Mouse (Mus musculus): ENCODE results near the gene Gtf3c1.
A peak's percentile ranks its signal among the peaks of the same experiment; 100 is the strongest.
"Not testable (repeated sequence)": the region's sequence is repeated elsewhere in the genome, so short reads cannot be mapped to it uniquely, and the experiment has no call there.

The Gtf3c1 gene

DNA sequence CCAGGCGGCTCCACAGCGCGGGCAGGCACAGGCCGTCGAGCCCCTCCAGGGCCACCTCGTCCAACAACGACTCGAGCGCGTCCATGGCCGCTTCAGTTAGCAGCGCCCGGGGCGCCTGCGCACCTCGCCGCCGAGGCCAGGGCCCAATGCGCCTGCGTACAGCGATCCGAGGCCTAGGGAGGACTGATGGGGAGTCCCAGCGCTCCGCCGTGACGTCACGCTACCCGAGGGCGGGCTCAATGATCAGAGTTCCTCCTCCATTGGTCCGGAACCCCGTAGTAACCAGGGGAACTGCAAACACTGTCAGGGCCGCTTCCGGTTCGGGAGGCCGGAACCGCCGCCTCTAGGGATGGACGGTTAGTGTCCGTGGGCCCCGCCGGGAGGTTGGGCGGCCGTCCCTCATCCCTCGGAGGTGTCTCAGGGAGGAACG is at the start of gene Gtf3c1, which contains the start of gene D430042O09Rik:
Gene Gtf3c1, minus strand, starts transcription at position 188 of the 430 bp plus-strand sequence.
Gene D430042O09Rik, plus strand, starts transcription at position 296 of the 430 bp plus-strand sequence.
- peak; percentile 100 for DNase-seq (ENCODE audit: low spot score in 2 of 2)

DNA sequence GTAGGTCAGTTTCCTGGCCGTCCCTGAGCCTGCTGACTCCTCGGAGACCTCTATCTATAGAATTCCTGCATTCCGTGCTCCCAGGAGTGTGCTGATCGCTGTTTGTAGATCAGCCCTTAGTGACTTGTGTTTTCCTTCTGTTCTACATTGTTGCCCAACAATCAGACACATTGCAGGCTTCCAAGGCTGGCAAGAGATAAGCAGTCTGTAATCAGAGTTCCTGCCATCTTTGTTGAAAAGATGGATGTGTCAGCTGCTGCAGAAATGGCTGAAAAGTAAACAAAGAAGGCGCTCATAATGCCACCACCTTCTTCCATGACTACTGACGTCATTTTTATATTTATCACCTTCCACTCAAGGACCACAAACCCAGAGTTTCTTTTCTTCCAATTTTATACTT is 49.2 kb upstream of the Gtf3c1 start:
- DNase-seq (ENCODE audit: low spot score in 2 of 2) = no peak

DNA sequence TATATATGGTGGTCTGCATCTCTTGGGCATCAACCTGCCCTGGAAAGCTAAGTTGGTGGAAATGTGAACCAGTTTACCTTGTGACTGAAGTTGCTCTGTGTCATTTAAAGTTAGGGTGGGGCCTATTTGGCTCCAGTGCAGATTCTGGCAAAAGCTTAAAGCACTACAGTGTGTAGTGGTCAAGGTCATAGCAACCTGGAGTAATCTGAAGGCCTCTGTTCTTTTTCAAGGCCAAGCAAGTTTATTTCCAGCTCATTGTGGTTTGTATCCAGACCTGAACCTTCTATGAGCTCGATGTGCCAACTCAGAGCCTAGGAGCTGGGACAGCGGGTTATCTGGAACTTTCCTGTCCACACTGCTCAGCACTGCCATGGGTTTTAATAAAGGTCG is 45.7 kb upstream of the Gtf3c1 start:
- no peak for DNase-seq (ENCODE audit: low spot score in 2 of 2)

DNA sequence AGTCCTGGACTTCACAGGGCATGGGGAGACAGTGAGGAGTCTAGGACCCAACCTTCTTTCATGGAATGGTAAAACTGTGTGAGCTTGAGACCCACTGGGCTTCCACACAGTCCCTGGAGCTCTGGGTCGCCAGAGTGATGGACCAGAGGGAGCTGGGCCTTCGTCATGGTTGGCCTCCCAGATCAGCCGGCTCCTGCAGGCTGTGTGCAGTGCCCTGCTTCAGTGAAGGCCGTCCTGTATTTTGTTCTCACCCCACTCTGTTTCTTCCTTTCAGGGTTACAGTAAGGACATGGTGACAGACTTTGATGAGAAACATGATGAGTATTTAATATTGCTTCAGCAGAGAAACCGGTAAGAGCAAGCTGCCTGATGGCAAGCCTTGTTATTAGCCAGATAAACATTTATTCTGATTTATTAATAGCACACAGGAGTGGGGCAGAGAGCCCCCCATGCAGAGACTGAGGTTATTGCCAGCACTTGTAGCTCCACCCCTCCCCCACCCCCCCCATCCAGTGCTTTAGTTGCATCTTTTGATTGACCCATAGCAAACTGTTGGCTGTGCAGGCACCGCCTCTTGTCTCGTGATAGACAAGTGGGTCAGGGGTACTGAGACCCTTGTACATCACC is 45.2 kb upstream of the Gtf3c1 start:
- no peak for DNase-seq (ENCODE audit: low spot score in 2 of 2)

DNA sequence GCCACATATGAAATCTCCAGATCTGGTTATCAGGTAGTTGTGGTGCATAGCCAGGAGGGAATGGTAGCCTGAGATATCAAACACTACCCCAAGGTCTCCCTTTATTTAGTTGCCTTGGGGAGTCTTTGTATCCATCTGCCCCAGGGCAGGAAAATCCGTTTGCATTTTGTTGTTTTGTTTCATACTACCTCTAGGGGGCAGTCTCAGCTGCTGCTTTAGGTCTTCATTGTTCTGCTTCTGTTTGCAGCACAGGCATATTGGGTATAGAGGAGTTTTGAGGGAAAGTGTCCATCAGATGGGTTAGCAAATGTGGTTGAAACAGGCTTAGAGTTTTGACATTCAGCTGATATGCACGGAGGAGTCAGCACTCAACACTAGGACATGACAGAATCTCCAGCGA is 40.6 kb upstream of the Gtf3c1 start:
- DNase-seq (ENCODE audit: low spot score in 2 of 2) = no peak

DNA sequence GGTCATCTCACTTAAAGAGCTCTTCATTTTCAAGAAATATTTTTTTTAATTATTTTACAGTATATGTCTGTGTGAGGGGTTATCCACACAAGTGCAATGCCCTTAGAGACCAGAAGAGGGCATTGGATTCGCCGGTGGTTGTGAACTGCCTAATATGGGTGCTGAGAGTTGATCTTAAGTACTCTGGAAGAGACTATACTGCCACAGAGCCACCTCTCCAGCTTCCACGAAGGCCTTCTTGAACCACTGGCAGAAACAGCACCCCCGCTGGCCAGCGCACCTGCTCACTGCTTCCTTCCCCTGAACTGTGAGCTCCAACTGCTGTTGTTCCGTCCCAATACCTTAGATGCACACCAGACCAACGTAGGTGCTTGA is 39.7 kb upstream of the Gtf3c1 start:
- no peak for DNase-seq (ENCODE audit: low spot score in 2 of 2)

DNA sequence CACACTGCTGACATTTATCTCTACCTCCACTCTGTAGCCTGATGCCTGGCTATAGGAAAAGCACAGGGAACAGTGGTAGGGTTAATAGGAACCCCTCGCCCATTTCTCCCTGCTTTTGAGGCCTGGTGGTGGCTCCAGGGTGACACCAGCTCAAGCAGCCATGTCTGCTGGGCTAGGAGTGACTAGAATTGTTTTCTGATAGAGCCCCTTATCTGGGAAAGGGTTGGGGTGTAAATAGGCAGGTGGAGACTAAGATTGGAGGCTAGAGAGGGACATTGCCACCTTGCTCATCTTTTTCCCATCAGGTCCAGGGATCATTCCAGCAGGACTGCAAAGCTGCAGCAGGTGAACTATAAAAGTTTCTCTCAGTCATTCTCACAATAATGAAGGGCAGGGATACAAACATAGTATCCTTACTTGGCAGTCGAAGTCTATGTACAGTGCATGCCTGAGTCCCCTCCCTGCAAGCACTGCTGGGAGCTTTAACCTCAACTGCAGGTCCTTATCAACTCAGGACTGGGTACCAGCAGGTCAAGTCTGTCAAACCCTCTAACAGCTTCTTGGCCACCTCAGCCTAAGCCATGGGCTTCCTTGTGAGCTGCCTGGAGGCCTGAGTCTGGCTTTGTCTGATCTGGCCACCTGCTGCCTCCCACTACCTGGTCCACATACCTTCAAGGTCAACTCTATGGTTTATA is 39.2 kb upstream of the Gtf3c1 start:
- DNase-seq (ENCODE audit: low spot score in 2 of 2) = no peak

DNA sequence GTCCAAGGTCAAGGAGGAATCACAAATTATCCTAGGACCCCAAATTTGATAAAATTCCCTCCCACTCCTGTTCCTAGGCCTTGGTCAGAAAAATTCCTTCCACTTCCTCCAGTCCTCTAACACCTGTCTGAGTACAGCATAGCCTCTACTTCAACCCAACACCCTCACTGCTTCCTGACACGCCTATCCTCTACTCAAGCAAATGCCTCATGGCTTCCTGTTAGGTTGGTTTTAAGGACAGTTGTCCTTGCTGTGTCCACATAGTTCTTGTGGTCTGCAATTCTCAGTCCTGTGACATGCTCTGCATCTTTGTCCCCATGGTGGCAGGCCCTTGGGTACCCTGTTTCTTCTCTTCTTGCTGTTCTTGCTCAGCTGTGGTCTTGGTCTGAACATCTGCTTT is 37.2 kb upstream of the Gtf3c1 start:
- DNase-seq (ENCODE audit: low spot score in 2 of 2) = no peak

DNA sequence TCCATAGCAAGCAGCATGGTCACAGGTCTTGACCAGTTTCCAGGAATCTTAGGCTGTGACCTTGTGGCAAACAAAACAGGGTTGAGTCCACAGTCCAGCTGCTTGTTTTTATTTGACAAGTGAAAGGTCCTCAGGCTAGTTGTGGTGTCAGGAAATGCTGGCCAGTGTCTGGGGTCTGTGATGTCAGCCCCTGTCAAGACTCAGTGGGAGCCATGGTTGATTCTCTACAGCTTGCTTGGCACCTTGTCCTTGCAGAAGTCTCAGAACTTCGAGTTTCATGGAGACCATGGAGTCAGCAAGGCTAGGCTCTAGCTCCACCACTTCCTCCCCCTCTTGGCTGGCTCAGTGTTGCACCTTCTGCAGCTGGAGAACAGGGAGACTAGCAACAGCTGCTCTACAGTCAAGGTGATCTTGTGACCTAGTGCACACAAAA is 33.7 kb upstream of the Gtf3c1 start:
- no peak for DNase-seq (ENCODE audit: low spot score in 2 of 2)

DNA sequence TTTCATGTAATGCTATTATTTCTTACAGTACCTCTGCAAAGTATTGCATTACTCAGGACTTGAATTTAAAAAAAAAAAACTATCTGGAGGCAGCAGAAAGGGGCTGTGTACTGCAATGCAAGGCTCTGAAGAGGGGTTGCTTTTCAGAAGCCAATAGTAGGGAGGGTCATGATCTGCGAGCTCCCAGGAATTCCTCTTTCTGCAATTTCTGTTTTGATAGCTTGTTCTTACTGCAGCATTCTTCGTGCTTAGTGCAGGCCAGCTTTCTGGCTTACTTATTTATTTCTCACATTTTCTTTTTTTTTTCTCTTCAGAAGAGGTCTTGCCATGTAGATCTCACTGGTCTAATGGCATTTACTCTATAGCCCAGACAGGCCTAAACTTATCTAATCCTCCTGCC is 32.9 kb upstream of the Gtf3c1 start:
- no peak for DNase-seq (ENCODE audit: low spot score in 2 of 2)

DNA sequence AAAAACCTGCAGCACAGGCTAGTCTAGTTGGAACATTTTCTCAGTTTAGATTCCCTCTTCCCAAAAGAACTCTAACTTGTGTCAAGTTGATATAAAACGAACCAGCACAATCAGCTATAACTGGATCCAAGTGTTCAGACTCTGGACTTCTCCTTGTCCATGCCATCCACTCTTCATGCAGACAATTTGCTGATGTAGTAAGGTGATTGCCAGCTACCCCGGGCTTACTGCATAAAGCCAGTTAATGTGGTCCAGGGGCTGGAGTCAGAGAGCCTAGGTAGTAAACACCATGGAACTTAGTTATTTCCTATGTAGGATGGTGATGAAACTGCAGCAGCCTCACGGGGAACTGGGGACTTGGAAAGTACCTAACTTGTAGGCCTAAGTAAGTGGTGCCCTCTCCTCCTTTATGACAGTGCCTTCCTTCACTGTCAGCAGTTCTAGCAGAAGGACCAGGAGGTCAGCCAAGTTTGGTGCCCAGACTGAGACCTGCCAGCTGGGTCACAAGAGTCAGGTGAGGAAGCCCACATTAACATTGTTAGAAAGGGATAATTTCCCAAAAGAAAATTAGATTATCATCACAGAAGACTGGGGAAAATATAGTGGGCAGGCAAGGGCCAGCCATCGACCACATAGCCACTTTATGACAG is 28.9 kb upstream of the Gtf3c1 start:
- no peak for DNase-seq (ENCODE audit: low spot score in 2 of 2)

DNA sequence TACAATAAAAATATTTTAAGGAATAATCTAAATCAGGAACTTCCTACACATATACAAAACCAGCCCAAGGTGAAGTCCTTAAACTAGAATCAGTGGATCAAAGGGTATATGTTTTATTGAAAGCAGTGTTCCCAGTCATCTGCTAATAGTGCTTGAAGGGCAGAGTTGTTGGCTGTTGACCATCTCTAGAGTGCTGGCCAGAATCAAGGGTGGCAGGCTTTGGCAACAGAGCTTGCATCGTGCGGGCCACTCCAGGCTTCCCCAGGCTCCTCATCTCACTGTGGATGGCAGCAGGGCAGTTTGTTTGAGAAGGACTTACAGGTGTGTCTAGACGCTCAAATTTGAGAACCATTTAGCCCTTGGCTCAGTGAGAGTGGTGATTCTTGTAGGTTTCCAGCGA is 26.2 kb upstream of the Gtf3c1 start:
- no peak for DNase-seq (ENCODE audit: low spot score in 2 of 2)

DNA sequence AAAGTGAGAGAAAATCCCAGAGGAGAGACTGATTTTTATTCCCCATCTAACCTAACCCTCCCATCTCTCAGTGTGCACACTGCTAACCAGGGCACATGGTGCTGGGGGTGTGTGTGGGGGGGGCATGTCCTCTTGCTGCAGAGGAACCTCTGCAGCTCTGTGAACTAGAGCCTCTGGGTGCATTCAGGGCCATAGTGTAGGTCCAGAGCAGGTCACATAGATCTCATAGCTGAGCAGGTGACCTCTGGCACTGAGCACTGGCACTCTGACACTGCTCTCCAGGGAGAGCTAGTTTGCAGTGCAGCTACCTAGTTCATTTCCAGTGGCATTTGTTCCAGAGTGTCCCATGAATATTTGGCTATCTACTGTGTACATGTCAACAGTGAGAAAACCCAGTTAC is 24.1 kb upstream of the Gtf3c1 start:
- DNase-seq (ENCODE audit: low spot score in 2 of 2) = no peak

DNA sequence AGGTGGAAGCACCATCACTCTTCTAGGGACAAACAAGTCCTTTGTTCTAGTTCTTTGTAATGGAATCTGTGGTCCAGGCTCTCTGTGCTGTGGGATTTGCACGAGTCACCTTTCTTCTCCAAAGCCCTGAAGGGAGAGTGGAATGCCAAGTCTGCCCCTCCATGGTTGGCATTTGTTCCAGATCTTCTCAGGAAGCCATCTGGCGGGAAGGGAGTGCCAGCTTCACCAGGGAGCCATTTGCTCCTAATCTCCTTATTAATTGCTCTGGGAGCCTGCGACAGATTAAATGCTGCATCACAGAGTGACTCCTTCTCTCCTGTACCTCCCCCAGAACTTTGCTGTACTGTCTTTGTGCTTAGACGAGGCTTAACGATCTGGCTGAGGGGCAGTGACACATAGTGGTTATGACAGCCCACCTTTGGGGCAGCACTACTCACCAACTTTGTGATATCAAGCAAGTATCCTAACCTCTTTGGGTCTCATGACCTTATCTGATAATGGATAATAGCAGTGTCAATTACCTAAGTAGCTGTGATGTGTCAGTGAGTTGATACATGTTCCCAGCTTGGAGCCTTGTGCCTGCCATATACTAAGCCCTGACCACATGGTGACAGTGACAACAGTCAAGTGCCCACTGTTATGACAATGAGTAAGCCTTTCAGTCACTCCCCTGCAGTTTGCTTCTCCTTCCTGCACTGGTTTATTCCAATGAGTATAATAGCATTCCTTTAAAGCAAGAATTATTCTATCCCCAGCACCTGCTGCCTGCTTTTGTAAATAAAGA is 15.8 kb upstream of the Gtf3c1 start:
- peak; percentile 41 to 47 for DNase-seq (ENCODE audit: low spot score in 2 of 2)

DNA sequence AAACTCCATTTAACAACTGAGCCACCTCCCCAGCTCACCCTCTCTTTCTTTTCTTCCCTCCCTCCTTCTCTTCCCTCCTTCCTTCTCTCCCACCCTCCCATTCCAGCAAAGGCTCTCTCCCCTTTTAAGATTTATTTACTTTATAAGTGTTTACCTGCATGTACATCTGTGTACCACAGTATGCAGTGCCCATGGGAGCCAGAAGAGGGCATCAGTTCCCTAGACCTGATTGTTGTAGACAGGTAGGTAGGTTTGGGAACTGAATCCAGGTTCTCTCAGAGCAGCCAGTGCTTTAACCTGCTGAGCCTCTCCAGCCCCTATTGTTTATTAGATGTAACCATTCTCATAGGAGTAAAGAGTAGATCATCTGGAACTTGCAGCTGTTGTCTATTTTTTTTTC is 14.5 kb upstream of the Gtf3c1 start:
- DNase-seq (ENCODE audit: low spot score in 2 of 2) = no peak

DNA sequence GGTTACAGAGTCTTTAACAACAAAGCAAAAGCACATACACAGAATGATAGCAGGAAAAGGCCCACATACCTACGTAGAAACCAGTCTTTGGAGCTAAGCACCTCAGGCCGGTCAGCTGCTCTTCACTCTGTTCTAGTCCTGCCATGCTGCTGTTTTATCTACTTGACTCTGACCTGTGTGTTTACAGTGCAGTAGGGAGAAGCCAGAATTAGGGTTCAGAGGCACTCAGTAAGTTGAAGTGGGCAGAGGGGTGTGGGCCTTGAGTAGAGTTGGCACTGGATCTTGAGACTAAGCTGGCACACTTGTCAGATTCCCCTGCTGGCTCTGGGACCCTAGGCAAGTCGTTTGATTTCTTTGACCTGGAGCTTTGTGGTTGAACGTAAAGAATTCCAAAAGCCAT is 13.5 kb upstream of the Gtf3c1 start:
- DNase-seq (ENCODE audit: low spot score in 2 of 2) = no peak

DNA sequence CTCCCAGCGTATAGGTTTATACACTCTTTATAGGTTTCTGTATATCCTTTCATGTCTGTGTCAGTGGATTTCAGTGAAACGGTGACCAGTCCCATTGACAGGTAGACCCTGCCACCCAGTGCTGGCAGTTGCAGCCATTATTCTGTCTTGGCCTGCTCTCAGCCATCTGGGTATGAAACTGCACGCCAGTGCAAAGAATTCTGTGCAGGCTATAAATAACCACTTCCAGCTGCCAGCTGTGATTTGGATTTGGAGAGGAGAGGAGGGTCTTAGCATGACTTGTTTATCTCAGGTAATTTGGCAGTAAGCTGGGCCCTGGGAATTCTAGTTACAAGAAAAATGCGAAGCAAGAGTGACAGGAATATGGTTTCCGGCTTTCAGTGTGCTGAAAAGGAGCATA is 12.8 kb upstream of the Gtf3c1 start:
- DNase-seq (ENCODE audit: low spot score in 2 of 2) = peak; percentile 43 to 47

DNA sequence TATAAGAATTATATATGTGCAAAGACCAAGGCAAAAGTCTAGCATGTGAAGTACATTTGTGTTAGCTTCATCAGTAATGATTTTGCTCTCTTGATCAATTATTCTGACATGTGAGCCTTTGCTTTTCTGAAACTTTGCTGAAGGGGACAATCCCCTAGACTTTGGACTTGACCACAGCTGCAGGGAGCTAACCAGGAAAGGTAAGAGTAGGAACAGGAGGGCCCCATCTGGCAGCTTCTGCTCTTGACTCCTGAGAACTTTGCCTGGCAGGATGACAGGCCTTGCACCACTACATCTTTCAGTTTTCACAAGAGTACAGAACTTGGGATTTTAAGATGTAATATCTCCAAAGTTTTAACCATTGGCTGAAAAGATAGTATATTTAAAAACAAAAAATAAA is 10.0 kb upstream of the Gtf3c1 start:
- no peak for DNase-seq (ENCODE audit: low spot score in 2 of 2)

DNA sequence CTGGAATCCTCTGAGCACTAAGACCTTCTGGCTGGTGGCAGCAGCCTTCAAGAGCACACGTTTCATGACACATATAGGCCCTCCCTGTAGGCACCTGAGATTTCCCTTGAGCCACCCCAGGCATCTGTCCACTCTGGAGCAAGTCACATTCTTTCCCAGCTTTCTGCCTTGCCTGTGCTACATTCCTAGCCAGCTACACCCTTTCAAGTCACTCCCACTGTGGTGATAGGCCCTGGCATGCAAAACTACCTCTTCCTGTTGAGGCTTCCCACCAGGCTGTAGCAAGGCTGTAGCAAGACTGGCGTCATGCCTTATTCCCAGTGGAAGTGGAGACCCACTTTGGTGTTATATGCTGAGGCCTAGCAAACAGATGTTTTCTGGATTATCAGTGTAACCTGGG is 9.1 kb upstream of the Gtf3c1 start:
- no peak for DNase-seq (ENCODE audit: low spot score in 2 of 2)

DNA sequence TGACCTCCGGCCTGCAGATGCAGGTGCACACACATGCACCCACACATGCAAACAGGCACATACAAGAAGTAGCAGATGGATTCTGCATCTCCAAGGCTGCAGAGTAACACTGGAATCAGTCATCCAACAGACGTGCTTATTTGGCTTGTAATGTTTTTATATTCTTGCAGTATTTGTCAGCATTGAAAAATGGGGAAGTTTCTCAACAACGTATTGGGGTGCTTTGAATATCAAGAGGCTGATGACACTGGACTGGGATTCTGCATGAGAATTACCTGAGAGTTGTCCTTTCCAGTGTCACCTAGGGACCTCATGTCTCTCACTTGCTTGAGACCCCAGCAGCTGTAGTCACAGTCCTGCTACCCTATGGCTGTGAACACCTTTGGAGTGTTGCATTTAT is 7.2 kb upstream of the Gtf3c1 start:
- no peak for DNase-seq (ENCODE audit: low spot score in 2 of 2)

DNA sequence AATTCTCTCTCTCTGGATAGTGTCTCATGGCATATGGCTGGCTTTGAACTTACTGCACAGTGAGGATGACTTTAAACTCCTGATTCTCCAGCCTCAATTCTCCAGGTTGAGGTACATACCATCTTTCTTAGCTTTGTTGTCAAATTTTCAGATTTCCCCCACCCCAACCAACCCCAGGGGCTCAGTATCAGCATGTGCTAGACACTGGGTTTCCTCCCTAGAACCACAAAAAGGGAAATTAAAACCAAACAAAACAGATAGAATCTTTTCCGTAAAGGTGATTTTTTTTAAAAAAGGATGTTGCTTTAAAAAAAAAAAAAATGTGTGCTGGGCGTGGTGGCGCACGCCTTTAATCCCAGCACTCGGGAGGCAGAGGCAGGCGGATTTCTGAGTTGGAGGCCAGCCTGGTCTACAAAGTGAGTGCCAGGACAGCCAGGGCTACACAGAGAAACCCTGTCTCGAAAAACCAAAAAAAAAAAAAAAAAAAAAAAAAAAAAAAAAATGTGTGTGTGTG is 6.0 kb upstream of the Gtf3c1 start:
- not testable (repeated sequence) for DNase-seq (ENCODE audit: low spot score in 2 of 2)

DNA sequence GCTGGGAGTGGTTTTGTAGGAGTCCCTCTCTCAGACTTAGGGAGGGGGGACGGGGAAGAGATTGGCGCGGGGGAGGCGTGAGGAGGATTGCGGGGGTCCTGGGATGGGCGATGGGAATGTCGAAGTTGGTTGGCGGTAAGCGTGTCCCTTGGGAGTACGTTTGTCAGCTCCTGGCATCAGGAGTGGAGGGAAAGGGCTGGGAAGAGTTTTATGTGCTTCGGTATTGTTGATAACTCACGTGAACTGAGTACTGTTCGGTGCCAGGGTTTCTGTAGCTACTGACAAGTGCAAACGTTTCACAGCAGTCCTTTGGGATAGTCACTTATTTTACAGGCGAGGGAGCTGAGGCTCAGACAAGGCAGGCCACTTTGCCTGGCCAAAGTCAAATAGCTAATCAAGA is 520 bp upstream of the Gtf3c1 start:
- no peak for DNase-seq (ENCODE audit: low spot score in 2 of 2)
